Mouse (Mus musculus): ENCODE results near the gene 1700001K19Rik. TPM values are rescaled to one million over a fixed set of nuclear protein-coding genes. Genes with fewer than 3 reads are reported as not detected.
"Not testable (repeated sequence)": the region's sequence is repeated elsewhere in the genome, so short reads cannot be mapped to it uniquely, and the experiment has no call there.

Gene 1700001K19Rik
- total RNA-seq (2014; fragmentation: Nextera tagmentation) (not detected in 2 replicates), total RNA-seq (2017) (not detected in 2 replicates)

DNA sequence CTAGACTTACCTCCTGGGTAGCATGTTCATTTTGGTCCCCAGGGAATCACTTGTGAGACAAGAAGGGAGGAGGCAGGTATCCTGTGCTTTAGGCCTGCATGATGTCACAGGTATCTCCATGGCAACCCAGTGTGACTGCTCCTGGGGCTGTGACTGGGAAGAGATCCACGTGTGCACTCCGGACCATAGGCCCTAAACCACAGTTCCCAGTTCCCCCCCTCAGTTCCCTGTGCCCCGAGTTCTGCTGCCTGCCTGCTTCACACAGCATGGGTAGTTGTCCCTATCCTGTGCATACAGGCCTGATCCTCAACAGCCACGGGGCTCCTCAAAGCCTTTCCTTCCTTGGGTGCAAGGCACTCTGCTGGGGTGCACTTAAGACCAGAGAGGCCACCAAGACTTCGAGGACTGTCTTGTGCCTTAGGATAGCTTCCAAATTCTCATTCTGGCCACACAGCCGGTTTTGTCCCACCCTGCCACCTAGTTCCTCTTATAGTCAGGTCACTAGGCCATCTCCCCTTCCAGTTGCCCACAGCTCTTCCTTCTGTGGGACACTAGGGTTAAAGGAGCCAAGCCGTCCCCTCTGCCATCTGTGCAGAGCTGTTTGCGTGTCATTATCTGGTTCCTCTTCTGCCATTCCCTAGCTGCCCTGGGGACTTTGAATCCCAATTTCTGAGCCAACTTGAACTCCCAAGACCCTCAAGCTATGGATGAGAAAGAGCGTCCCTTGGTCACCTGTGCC, at the start of gene 1700001K19Rik:
TSS of gene 1700001K19Rik (minus strand) at position 59 of the 739 bp plus-strand sequence.
- ATAC-seq (replicated peaks; ENCODE audit: low FRiP score, low TSS enrichment, poor library complexity, severe bottlenecking), result no peak

DNA sequence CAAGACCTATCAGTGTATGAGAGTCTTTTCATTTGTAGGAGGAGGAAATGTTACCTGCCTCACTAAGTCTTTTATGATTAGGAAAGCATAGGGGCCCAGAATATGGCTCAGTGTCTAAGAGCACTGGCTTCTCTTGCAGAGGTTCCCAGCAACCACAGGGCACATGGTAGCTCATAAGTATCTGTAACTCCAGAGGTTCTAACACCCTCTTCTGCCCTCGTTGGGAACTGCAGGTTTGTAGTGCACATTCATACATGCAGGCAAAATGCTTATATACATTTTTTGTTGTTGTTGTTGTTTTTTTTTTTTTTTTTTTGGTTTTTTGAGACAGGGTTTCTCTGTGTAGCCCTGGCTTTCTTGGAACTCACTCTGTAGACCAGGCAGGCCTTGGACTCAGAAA, 44.0 kb upstream of the 1700001K19Rik start:
- ATAC-seq (replicated peaks; ENCODE audit: low FRiP score, low TSS enrichment, poor library complexity, severe bottlenecking), result peak; percentile 67; the same call in 1 of the 2 replicates

DNA sequence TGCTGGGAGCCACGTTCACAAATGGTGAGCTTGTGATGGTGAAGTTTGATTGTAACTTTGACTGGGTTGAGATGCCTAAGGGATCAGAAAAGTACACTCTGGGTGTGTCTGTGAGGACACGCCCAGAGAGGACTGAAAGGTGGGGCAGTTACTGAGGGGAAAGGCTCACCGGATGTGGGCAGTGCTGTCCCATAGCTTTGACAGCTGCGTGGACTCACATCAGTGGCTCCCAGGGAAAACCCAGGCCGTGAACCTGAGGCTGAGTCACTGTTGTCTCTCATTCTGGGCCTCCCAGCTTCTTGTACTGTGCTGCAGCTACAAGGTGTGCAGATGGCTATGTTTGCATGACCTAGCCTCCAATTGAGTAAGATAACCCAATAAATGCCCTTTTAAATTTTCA, 43.1 kb upstream of the 1700001K19Rik start:
- 0 out of 2 replicates have a peak, but pooled peaks have one; percentile 47 for ATAC-seq (replicated peaks; ENCODE audit: low FRiP score, low TSS enrichment, poor library complexity, severe bottlenecking)

DNA sequence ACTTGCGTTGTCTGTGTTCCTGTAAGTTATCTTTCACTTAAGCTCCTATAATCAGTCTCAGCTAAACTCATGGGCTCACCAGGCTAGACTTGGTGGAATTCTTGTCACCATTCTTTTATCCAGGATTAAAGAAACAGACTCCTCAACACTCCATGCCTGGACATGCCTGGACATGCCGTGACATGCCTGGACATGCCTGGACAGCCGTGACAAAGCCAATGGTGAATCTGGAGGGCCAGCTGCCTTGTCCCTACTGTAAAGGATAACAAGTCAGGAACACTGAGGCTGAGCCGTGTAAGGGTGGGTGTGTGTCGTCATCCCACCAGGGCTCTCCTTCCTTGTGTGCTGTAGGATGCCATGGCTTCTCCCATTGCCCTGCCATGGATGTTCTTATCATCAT, 42.6 kb upstream of the 1700001K19Rik start:
- ATAC-seq (replicated peaks; ENCODE audit: low FRiP score, low TSS enrichment, poor library complexity, severe bottlenecking), result no peak

DNA sequence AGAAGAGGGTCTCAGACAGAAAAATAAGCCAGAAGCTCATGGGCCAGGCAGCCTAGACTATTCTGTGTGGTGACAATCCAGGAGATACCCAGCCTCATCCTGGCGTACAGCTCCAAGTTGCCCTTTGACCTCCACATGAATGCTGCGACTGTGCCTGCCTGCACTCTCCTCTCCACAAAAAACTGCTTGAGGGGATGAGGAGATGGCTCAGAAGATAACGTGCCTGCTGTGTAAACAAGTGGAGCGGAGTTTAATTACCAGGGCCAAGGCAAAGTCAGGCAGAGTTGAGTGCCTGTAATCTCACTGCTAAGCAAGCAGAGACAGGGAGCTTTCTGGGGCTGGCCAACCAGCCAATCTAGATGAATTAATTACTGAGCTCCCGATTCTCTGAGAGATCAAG, 33.6 kb upstream of the 1700001K19Rik start:
- no peak for ATAC-seq (replicated peaks; ENCODE audit: low FRiP score, low TSS enrichment, poor library complexity, severe bottlenecking)

DNA sequence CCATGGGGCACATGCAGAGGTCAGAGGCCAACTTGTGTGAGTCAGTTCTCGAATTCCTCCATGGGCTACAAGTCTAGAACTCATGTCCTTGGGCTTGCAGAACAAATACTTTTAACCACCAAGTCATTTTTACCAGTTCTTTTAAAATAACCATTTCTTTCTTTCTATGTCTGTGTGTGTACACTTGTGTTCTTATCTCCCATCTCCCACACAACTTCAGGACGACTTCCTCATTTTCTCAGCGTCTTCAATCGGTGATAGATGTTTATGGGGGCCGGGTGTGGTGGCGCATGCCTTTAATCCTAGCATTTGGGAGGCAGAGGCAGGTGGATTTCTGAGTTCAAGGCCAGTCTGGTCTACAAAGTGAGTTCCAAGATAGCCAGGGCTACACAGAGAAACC, 31.8 kb upstream of the 1700001K19Rik start:
- ATAC-seq (replicated peaks; ENCODE audit: low FRiP score, low TSS enrichment, poor library complexity, severe bottlenecking), result no peak

DNA sequence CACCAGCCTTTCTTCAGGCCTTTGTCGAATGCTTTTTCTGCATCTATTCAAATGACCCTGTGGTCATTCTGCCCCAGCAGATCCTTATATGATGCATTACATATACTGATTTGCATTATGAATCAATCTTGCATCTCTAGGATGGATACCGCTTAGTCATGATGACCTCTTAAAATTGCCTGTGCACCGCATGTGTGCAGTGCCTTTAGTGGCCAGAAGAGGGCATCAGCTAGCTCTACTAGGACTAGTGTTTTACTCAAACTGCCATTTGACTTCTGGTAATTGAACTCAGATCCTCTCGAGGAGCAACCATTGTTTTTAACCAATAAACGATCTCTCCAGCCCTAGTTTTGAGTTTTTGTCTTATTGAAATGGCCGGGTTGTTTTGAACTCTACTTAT, 31.4 kb upstream of the 1700001K19Rik start:
- no peak for ATAC-seq (replicated peaks; ENCODE audit: low FRiP score, low TSS enrichment, poor library complexity, severe bottlenecking)

DNA sequence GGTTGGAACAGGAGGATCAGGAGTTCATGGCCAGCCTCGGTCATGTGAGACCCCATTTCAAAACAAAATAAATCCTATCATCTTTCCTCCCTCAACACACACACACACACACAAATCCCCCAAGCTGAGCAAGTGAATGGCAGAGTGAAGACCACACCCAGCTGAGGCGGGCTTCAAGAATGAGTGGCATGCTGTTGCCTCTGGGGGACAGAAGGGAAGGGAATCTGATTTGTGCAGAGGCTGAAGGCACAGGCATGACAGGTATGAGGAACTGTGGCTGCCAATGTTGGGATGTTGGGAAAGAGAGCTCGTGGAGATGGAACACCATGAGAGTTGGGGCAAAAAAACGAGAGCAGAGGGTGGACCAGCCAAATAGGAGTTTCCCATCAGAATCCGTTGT, 28.9 kb upstream of the 1700001K19Rik start:
- ATAC-seq (replicated peaks; ENCODE audit: low FRiP score, low TSS enrichment, poor library complexity, severe bottlenecking), result no peak

DNA sequence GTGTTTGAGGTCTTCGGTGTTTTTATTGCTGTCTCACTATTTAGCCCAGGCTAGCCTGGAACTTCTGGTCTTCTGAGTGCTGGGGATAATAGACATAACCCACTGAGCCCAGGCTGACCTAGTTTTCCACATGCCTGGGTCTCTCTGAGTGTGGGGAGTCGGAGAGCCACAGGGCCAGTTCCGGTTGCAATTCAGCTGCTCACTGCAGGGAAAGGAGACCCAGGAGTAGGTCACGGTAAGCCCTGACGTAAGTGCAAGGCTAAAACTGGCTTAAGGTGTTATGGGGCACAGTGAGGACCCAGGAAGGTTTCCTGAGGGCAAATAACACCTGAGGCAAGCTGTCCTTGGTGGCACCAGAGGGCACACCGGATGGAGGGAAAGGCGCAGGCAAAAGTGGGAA, 25.0 kb upstream of the 1700001K19Rik start:
- no peak for ATAC-seq (replicated peaks; ENCODE audit: low FRiP score, low TSS enrichment, poor library complexity, severe bottlenecking)

DNA sequence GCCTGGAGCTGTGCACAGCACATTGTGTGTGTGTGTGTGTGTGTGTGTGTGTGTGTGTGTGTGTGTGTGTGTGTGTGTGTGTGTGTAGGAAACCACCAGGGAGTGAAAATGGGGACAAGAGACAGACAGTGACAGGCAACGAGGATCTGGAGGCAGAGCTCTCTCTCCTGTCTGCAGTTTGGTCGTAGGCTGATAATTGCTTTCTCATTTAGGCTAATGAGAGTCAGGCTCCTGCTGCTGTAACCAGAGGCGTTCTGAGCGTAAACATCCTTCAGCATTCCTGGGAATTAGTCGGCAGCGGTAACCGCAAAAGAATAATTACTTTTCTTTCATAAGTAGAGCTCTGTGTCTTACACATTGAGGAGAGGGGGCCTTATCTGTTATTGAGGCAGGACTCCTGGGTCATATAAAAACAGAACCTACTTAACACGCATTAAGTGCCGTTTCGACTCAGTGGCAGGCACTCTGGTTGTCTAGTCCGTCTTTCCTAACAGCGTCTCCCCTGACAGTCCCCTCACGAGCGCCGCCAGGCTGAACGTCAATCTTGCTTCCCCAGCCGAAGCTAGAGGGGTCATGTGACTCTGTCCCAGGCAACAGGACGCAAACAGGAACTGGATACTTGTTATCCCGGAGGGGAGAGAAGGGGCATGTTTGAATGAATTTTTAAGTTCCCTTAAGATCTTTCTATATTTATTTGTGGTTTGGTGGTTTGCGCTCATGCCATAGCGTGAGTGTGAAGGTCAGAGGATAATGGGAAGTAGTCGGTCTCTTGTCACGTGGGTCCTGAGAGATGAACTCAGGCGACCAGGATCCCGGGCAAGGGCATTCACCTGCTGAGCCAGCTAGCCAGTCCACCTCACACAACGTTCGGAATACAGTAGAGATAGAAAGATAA, 24.2 kb upstream of the 1700001K19Rik start:
- ATAC-seq (replicated peaks; ENCODE audit: low FRiP score, low TSS enrichment, poor library complexity, severe bottlenecking), result peak; percentile 82

DNA sequence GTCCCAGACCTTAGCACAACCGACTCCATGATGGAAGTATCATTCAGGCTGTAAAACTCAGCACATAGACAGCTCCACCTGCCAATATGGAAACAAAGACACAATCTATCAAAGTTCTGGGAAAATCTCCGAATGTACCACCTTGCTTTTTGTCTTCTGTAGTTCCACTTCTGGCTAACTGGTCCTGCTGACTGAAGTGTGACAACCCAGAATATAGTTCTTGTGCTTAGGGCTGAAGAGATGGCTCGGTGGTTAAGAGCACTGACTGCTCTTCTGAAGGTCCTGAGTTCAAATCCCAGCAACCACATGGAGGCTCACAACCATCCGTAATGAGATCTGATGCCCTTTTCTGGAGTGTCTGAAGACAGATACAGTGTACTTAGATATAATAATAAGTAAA, 23.0 kb upstream of the 1700001K19Rik start:
- not testable (repeated sequence) for ATAC-seq (replicated peaks; ENCODE audit: low FRiP score, low TSS enrichment, poor library complexity, severe bottlenecking)

DNA sequence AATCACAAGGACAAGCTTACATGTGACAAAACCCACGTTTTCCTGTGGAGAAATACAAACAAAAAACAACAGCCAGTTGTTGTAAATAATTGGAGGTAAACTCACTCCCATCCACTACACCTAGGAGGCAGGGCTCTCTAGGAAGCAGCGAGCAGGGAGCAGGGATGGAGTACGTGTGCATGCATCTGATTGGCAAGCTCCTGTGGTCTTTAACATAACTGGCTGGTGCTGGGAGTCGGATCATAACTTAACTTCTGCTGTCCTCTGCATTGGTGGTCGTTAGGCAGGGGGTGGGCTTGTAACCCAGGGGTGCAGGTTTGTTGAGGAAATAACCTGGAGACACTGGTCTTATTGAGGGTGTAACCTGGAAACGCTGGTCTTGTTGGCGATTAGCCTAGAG, 21.3 kb upstream of the 1700001K19Rik start:
- ATAC-seq (replicated peaks; ENCODE audit: low FRiP score, low TSS enrichment, poor library complexity, severe bottlenecking), result no peak

DNA sequence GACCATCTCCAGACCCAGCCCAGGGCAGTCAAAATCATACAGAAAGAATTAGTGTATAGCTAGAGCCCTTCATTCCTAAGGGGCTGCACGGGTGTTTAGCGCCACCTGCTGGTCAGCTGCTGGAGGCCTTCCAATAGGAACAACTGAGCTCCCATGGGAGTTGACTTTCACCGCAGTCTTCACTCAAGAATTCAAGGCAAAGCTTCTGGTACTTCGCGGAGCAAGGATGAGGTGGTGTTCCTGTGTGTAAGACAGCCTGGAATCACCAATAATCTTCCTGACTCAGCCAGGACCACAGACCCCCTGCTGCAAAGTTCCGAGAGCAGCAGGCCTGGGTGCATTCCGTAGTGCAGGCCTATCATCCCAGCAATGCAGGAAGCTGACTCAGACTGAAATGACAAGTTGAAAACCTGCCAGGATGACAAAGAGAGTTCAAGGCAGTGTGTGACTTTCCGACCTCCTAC, 20.6 kb upstream of the 1700001K19Rik start:
- ATAC-seq (replicated peaks; ENCODE audit: low FRiP score, low TSS enrichment, poor library complexity, severe bottlenecking), result peak; percentile 27; the same call in 1 of the 2 replicates

DNA sequence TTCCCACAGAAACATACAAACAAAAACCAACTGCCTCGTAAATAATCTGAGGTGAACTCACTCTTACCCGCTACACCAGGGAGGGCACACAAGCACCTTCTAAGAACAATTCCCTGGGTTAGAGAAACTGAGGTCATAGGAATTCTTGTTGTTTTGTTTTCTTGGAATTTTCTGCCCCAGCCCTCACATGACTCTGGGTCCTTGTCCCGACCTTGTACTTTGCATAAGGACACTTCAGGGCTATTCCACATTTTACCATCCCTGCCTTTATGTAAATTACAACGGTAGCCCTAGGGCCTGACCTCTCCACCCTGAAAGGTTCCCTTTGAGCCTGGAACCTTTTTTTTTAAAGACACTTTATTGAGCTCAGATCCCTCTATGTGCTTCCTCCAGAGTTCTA, 20.1 kb upstream of the 1700001K19Rik start, which contains the start of gene Hsp90aa1:
TSS of gene Hsp90aa1 (minus strand) at position 173 of the 400 bp plus-strand sequence.
- ATAC-seq (replicated peaks; ENCODE audit: low FRiP score, low TSS enrichment, poor library complexity, severe bottlenecking), result no peak

DNA sequence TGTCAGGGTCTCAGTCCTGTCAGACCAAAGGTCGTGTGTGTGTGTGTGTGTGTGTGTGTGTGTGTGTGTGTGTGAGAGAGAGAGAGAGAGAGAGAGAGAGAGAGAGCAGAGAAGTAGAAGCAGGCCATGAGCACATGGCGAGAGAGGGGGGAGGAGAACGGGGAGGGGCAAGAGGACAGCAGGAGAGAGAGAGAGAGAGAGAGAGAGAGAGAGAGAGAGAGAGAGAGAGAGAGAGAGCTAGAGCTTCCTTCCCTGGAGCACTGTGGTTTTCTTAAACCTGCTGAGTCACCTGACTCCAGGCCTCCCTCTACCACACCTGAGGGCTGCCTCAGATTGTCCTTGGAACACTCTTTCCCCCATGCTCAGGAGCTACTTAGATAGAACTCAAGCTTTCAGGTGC, 18.9 kb upstream of the 1700001K19Rik start:
- 0 out of 2 replicates have a peak, but pooled peaks have one; percentile 1 for ATAC-seq (replicated peaks; ENCODE audit: low FRiP score, low TSS enrichment, poor library complexity, severe bottlenecking)

DNA sequence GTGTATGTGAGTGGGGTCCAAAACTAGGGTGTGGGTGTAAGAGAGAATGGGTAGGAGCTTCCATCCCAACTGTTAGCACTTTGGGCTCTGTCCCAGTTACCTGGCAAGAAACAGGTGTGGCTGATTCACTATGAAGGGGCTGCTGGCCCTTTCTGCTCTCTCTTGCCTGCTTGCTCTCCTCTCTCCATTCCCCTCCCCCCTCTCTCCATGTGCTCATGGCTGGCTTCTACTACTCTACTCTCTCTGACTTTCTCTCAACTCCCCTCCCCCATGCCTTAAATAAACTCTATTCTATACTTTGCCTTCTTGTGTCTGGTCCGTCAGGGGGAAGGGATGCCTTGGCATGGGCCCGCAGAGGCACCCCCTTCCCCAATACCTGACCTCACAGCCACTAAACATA, 18.3 kb upstream of the 1700001K19Rik start:
- ATAC-seq (replicated peaks; ENCODE audit: low FRiP score, low TSS enrichment, poor library complexity, severe bottlenecking), result no peak

DNA sequence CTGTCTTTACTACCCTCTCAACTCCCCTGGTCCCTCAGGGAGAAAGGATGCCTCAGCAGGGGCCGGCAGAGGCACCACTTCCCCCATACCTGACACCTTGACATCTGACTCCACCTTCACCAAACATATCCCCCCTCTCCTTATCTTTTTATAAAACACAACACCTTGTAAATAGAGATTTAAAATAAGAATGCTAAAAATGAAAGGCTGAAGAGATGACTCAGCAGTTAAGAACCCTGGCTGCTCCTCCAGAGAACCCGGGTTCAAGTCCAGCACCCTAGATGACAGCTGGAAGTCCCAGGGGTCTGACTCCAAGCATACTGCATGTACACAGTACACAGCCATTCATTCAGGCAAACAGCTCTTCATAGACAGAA, 16.7 kb upstream of the 1700001K19Rik start:
- ATAC-seq (replicated peaks; ENCODE audit: low FRiP score, low TSS enrichment, poor library complexity, severe bottlenecking), result no peak

DNA sequence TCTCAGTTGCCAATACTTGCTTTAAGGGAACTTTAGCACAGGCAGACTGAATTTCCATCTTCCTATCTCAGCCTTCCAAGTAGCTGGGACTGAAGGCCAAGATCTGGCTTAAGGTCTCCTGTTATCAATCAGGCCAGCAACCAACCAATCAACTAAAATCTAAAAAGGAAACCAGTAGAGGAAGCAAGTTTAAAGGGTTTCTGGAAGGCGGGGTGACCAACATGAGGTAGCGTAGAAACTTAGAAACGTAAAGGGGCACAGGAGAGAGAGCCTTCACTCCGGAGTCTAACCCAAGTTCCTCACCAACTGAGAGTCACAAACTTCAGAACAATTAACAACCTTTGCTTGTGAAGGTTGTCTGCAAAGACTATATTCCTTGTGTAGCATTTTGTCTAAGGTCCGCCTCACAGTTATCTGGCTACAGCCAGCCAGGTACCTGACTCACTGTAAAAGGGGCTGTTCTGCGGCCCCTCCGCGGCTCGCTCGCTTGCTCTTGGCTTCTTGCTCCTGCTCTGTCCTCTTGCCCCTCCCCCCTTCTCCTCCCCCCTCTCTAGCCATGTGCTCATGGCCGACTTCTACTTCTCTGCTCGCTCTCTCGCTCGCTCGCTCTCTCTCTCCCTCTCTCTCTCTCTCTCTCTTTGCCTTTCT, 16.2 kb upstream of the 1700001K19Rik start:
- ATAC-seq (replicated peaks; ENCODE audit: low FRiP score, low TSS enrichment, poor library complexity, severe bottlenecking), result peak; percentile 39

DNA sequence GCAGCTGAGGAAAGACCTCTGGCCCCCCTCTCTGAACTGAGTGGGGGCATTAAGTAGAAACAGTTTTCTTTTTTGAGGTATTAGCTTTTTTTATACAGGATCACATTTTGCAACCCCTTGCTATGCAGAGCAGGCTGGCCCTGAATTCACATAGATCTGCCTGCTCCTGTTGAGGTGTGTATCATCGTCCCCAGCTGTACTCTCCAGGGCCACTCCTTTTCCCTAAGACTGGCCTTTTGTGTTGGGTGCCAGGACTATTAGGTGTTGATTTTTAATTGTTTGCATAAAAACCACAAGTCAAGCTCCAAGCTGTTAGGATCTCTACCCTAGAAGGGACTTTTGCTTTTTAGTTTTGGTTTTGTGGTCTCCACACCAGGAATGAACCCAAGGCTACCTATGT, 15.7 kb upstream of the 1700001K19Rik start:
- no peak for ATAC-seq (replicated peaks; ENCODE audit: low FRiP score, low TSS enrichment, poor library complexity, severe bottlenecking)

DNA sequence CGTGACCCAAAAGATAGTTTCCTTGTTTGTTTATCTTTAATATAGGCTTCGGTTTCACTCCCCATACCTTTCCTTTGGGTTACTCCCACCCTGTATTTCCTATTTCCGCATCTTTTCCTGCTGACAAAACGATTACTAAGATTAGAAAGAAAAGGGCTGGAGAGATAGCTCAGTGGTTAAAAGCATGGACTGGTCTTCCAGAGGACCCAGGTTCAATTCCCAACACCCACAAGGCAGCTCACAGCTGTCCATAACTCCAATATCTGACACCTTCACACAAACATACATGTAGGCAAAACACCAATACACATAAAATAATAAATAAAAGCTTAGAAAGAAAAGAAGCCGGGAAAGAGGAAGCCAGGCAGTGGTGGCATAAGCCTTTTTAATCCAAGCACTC, 15.0 kb upstream of the 1700001K19Rik start:
- no peak for ATAC-seq (replicated peaks; ENCODE audit: low FRiP score, low TSS enrichment, poor library complexity, severe bottlenecking)
